ENCODE assay signal across 17 mouse cellular contexts in the genomic region with DNA sequence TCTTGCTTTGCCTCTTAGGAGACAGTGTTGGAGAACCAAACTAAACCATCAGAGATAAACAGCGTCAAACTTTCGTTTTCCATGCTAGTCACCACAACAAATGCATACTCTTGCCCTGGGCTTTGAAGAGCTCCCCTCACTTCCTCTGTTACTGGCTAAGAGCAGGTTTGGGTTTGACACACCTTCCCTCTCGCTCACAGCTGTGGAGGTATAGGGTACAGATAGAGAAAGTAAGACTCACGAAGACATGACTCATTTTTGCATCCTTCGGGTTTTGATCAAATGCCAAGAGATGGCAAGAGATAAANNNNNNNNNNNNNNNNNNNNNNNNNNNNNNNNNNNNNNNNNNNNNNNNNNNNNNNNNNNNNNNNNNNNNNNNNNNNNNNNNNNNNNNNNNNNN.
DNase-seq lines count a peak whose midpoint lies in the region; ATAC-seq lines count a peak whose summit lies in the region.
"Had no signal": no experiment of that assay in that cellular context is flagged by ENCODE, and none has a peak within 500 bp of the region (broad histone marks: within the 10 kb centered on the region; RNA-seq: fewer than 3 reads in every experiment).

No protein-coding gene starts in this region.

- peak; percentile 22 for DNase-seq in A20 (ENCODE audit: low read depth, low spot score)
- peak; percentile 68 to 77 for DNase-seq in CD8-positive naive resting alpha-beta T cell, adult 2 months (ENCODE audit: low read depth in 2 of 2, low spot score in 2 of 2)
- peak; percentile 57 to 59 for DNase-seq in thymus, postnatal 10 days (ENCODE audit: low spot score in 2 of 2)
- DNase-seq in urinary bladder, postnatal 14 days (ENCODE audit: low spot score): no peak
- no peak for DNase-seq in layer of hippocampus, adult 9-10 months (ENCODE audit: low spot score)
- DNase-seq: cerebellum, adult 18-20 months; gastrocnemius, postnatal 25 days; heart, postnatal 36 days; kidney, postnatal 10 days; layer of hippocampus, adult 9-11 months; left cerebral cortex, postnatal 4 days; liver, embryonic 13.5 days; lung, postnatal 14 days; midbrain, embryonic 14.5 days had no signal

- 0 out of 2 replicates have a peak, but pooled peaks have one; percentile 43 for ATAC-seq in monocyte, adult 5-6 weeks (replicated peaks; ENCODE audit: insufficient number of reproducible peaks, low FRiP score, low TSS enrichment, poor library complexity, severe bottlenecking)
- no peak for ATAC-seq in erythroid progenitor cell, adult 5-6 weeks (replicated peaks; ENCODE audit: low FRiP score, poor library complexity, severe bottlenecking)
- ATAC-seq: intestine, embryonic 16.5 days had no signal

Comparison
In these comparisons a context has a peak if more than half of its experiments do, and no peak if none do; other contexts are left out.
1. DNase-seq: peak in A20 (single experiment), CD8-positive naive resting alpha-beta T cell, adult 2 months (2 of 2) and thymus, postnatal 10 days (2 of 2); none in urinary bladder, postnatal 14 days (single experiment) and layer of hippocampus, adult 9-10 months (single experiment).